Mouse (Mus musculus): ENCODE results near the gene Rbfox1. TPM values are rescaled to one million over a fixed set of nuclear protein-coding genes. Genes with fewer than 3 reads are reported as not detected.
A peak's percentile ranks its signal among the peaks of the same experiment; 100 is the strongest.

Gene Rbfox1
- total RNA-seq, 2 experiments from 2014 or later = 264 to 278 TPM

DNA sequence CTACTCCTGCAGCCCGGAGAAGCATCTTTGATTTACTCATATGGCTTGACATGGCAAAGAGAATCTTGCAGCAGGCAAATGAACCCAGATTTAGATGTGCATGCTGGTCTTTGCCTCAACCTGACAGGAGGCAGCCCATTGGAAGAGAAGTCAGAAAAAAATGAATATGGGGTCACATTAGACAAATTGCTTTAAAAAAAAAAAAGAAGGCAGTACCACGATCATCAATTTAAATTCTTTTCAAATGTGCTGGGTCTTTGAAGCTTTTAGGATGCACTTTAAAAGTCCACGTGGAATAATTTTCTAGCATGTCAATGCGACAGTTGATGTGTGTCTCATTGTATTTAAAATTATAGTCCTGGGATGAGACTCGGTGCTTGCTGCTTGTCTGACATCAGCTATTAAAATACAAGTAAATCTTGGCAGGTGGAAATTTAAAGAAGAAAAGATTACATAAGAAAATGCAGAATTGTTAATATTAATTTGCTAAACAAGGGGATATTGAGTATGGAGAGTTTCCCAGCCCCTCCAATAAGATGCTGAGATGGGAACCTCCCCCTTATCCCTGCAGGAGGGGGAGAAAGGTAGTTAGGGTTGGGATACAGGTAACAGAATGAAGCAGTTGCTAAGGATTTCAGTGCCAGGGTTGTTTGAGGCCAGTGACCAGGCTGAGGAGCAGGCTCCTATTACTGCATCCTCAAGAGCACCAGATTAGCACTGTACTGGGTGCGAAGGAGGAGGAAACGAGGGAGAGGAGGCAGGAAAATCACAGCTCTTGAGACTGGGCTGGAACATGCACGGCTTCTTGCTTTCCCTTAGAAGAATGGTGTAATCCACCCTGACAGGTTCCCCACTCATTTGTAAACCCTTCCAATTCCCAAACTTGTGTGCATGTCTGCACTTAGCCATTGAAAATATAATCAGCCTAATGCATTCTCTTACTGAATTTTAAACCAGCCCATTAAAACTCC, 1274.0 kb downstream of the Rbfox1 start:
- DNase-seq (ENCODE audit: extremely low spot score in 1 of 2, low spot score in 2 of 2) = no peak
- intact Hi-C loops (cut with DNase I) = no loop called here

DNA sequence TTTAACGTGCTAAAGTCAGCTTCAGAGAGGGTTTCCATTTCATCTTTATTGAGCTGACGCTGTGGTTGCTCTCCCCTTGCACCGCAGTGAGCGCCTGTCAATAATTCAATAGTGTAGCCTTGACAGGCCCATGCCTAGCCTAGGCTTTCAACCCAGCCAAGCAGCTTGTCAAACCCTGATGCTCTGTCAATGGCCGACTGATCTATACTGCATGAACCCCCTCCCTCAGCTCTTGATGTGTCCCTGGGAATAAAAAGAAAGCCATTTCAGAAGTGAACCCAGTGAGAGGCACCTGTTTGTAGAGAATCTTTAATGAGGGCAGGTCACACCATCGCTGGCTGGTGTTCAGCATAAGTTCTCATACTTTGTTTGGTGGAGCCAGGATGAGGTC, 1274.7 kb downstream of the Rbfox1 start:
- intact Hi-C loops (cut with DNase I) = no loop called here
- no peak for DNase-seq (ENCODE audit: extremely low spot score in 1 of 2, low spot score in 2 of 2)

DNA sequence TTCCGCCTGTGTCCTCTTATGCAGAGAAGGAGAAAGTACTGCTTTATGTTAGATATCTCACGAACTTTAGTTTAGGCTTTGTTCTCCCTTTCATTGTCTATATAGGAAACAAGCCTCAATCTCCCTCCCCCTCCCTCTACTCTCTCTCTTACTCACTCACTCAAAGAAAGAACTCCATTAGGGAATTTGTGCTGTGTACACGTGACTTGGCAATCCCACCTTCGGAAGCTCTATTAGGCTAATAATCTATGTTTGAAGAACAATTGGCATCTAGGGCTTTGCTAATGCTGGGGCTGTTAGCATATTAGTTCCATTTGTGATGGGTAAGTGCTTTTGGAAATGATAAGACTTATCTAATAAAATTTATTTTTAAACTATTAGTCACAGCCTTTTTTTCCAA, 1277.0 kb downstream of the Rbfox1 start:
- intact Hi-C loops (cut with DNase I) = no loop called here
- DNase-seq (ENCODE audit: extremely low spot score in 1 of 2, low spot score in 2 of 2) = no peak

DNA sequence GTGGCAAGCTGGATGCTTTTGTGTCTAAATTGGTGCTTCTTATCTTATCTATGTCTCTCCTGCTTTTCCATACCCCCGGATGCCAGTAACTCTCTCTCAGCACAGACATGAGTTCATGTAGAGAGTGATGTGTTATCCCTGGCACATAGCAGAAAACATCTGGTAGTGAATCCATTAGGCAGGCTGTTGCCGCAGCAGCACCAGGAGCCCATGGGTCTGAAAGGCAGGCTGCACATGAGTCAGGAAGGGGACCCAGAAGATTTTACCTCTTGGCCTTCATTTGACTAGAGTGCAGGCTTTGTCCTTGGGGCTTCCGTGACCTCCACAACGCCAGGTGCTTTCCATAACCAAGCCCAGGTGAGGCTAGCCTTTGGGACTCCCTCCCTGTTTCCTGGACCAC, 1278.5 kb downstream of the Rbfox1 start:
- DNase-seq (ENCODE audit: extremely low spot score in 1 of 2, low spot score in 2 of 2) = no peak
- intact Hi-C loops (cut with DNase I) = no loop called here

GRCm38 (mm10) chr16:7164153-7164737, 1279.1 kb downstream of the Rbfox1 start:
- no peak for DNase-seq (ENCODE audit: extremely low spot score in 1 of 2, low spot score in 2 of 2)
- intact Hi-C loops (cut with DNase I) = no loop called here

GRCm38 (mm10) chr16:7175960-7176359, 1290.8 kb downstream of the Rbfox1 start:
- intact Hi-C loops (cut with DNase I) = no loop called here
- DNase-seq (ENCODE audit: extremely low spot score in 1 of 2, low spot score in 2 of 2) = no peak

- peak in 1 of 2 experiments; percentile 41 for DNase-seq (ENCODE audit: extremely low spot score in 1 of 2, low spot score in 2 of 2)
- intact Hi-C loops (cut with DNase I) = no loop called here
These were observed 1302.6 kb downstream of the Rbfox1 start for GRCm38 (mm10) chr16:7187788-7188187.

GRCm38 (mm10) chr16:7193535-7193934, 1308.4 kb downstream of the Rbfox1 start:
- intact Hi-C loops (cut with DNase I) = no loop called here
- DNase-seq (ENCODE audit: extremely low spot score in 1 of 2, low spot score in 2 of 2) = no peak

DNA sequence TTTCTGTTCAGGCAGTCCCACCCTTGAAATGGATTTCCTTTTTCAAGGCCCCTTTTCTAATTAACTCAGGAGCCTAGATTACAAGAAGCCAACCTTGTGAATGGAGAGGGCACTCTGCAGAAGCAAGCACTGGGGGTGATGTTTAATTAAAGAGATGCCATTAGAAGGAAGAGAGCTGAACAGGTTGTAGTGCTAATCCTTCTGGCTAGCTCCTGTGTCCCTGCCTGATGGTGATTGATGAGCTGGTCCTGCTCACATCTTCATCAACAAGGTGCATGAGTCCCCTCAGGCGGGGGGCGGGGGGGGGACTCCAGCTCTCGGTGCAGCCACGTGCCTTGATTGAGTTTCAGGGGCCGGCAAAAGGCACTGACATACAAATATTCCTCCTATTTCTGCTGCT, 1312.8 kb downstream of the Rbfox1 start:
- DNase-seq (ENCODE audit: extremely low spot score in 1 of 2, low spot score in 2 of 2) = no peak
- intact Hi-C loops (cut with DNase I) = no loop called here

DNA sequence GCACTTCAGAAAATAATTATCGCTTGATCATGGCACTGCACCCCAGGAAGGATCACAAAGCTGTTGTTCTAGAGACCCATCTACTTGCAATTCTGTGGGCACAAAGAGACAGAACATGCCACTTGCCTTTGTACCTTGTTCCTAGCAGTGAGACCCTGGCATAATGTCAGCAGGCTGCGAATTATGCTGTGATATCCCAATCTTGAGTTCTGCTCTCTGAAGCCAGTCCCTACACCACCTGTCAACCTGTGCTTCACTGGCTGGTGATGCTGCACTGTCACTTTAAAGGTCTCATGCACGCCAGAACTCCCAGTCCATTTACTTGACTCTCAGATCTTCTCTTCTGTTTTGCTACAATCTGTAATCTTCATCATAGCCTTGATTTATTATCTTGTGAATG, 1315.1 kb downstream of the Rbfox1 start:
- intact Hi-C loops (cut with DNase I) = no loop called here
- no peak for DNase-seq (ENCODE audit: extremely low spot score in 1 of 2, low spot score in 2 of 2)

DNA sequence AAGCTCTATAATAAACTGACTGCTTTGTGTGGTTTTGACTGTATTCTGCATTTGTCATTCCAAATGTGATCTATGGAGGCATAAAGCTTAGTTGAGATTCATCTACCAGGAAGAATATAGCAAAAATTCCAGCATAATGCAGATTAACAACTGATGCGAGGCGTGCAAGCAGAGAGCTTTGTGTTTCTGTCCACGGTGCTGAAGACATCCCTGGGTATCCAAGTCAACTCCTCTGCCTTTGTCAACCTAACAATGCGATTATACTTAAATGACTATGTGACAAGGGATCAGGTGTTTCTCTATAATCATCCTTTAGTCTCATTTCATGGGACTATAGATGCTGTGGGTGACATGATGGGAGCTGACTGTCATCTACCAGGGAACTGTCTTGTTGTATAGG, 1316.7 kb downstream of the Rbfox1 start:
- intact Hi-C loops (cut with DNase I) = no loop called here

GRCm38 (mm10) chr16:7206116-7206900, 1321.2 kb downstream of the Rbfox1 start:
- intact Hi-C loops (cut with DNase I) = no loop called here
- no peak for DNase-seq (ENCODE audit: extremely low spot score in 1 of 2, low spot score in 2 of 2)

More for the DNA sequence above, 1316.7 kb downstream of the Rbfox1 start:
- DNase-seq (ENCODE audit: extremely low spot score in 1 of 2, low spot score in 2 of 2) = no peak

DNA sequence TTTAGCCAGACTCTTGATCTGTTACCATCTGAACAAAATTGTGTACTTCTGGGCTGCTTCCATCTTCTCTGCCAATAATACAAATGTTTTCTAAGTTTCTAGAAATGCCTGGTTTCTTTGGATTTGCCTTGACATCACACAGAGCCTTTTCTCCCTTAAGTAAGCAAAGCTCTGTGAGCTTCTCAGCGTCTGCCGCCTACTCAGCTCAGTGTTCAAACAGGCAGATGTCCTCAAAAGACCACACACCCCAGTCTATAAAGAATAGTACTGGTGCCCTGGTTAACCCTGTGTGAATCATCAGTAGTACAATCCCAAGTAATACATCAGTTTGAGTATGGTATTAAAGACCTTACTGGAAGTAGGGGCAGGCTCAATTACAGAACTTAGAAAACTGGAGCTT, 1322.4 kb downstream of the Rbfox1 start:
- no peak for DNase-seq (ENCODE audit: extremely low spot score in 1 of 2, low spot score in 2 of 2)
- intact Hi-C loops (cut with DNase I) = no loop called here

DNA sequence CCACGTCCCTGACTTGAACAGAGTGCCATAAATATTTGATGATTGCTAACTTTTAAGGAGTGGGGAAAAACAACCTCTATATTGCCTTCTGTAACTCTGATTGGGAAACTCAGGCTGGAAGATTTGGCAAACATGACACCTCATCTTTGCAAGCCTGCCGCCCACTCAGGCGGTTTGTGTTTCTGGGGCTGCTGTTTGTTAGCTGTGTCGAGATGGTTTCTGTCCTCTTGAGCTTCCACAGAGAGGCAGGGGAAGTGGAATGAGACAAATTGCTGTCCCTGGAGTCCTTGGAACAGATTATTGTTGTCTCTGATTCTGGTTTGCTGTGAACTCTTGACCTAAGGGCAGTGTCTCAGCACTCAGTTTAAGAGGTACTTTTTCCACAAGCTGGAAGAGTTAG, 1327.6 kb downstream of the Rbfox1 start:
- intact Hi-C loops (cut with DNase I) = no loop called here
- no peak for DNase-seq (ENCODE audit: extremely low spot score in 1 of 2, low spot score in 2 of 2)

DNA sequence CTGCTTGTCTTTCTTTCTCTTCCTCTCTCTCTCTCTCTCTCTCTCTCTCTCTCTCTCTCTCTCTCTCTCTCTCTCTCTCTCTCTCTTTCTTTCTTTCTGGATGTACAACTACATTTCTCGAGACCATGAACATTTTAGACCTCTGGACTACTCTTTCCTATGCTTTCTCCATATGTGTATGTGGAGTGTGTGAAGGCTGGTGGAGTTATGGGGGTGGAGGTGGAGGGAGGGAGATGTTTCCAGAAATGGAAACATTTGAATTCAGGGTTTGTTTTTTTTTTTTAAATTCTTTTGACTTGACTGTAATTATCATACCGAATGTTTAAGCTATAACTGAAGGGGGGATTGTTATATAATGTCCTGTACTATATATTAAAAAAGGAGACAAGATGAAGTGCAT, 1338.1 kb downstream of the Rbfox1 start:
- DNase-seq (ENCODE audit: extremely low spot score in 1 of 2, low spot score in 2 of 2) = no peak
- intact Hi-C loops (cut with DNase I) = no loop called here

DNA sequence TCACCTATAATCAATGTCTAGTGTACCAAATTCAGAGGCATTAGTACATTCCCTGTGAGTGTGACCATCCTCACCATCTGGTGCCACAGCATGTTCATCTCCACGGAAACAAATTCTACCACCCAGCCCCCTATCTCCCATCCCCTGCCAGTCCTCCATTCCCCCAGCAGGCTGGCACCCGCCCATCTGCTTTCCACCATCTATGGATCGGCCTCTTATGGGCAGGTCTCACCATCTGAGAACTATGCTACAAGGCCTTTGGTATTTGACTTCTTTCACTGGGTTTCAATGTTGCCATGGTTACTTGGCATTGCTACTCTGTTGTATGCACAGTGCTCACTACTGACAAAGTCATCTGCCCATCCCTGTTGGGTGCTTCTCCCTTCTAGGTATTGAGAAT, 1340.8 kb downstream of the Rbfox1 start:
- peak in 1 of 2 experiments; percentile 50 for DNase-seq (ENCODE audit: extremely low spot score in 1 of 2, low spot score in 2 of 2)
- intact Hi-C loops (cut with DNase I) = no loop called here

GRCm38 (mm10) chr16:7228246-7228645, 1343.1 kb downstream of the Rbfox1 start:
- intact Hi-C loops (cut with DNase I) = no loop called here
- DNase-seq (ENCODE audit: extremely low spot score in 1 of 2, low spot score in 2 of 2) = peak in 1 of 2 experiments; percentile 43

DNA sequence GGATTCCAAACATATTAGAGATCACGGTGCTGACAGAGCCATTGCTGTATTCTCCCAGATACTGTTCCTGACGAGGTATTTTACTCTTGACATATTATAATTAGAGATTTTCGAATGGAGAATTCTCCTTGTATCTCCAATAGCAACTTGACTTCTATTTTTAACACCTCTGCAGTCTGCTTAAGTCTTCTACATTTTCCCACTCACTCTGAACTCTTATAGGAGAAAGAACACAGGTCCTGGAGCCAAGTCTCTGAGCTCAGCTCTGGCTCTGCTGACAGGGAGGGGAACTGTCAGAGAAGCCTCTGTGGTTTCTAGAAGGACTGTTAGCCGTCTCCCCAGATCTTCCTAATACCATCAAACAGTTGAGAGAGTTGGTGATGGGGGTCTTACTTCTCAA, 1344.1 kb downstream of the Rbfox1 start:
- DNase-seq (ENCODE audit: extremely low spot score in 1 of 2, low spot score in 2 of 2) = no peak
- intact Hi-C loops (cut with DNase I) = no loop called here

DNA sequence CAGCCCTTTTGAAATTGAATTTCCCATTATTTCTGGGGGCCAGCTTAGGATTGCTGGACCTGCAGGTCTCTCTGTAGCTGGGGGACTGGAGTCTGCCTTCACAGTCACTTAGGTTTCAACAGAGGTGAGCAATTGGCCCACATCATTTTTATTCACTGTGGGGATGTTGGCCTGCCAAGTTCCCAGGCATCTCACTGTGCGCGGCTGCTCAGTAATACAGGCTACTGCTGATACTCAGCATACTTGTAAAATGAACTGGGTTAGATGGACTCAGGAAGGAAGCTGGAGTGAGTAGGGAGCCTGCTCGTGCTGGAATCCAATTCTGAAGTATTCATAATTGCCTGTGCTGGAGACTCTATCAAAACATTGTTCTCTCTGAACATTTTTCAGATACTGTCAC, 1356.5 kb downstream of the Rbfox1 start:
- intact Hi-C loops (cut with DNase I) = no loop called here
- no peak for DNase-seq (ENCODE audit: extremely low spot score in 1 of 2, low spot score in 2 of 2)

- intact Hi-C loops (cut with DNase I) = no loop called here
These were observed 1357.3 kb downstream of the Rbfox1 start for GRCm38 (mm10) chr16:7242501-7242900.

More at GRCm38 (mm10) chr16:7242501-7242900, 1357.3 kb downstream of the Rbfox1 start:
- no peak for DNase-seq (ENCODE audit: extremely low spot score in 1 of 2, low spot score in 2 of 2)

Data from left cerebral cortex, postnatal 10 days (tissue).